ENCODE assay signal across 11 mouse cellular contexts in genomic region chr12:17715720-17716478, GRCm38 (mm10). TPM values are rescaled to one million over a fixed set of nuclear protein-coding genes. Genes with fewer than 3 reads are reported as not detected.
DNase-seq lines count a peak whose midpoint lies in the region; ATAC-seq and TF ChIP-seq lines count a peak whose summit lies in the region.
"Had no signal": no experiment of that assay in that cellular context is flagged by ENCODE, and none has a peak within 500 bp of the region (broad histone marks: within the 10 kb centered on the region; RNA-seq: fewer than 3 reads in every experiment).

No protein-coding gene starts in this region.

- H3K79me2 ChIP-seq in MEL (ENCODE audit: control insufficient read depth, insufficient read depth, low read length, poor library complexity): no peaks in the 10 kb centered on the region

- peak overlapping the region; percentile 92 for H3K27ac ChIP-seq in MEL (ENCODE audit: control insufficient read depth, low read depth, low read length)
- no peak overlapping the region for H3K27ac ChIP-seq in gastrocnemius, adult 2 months
- no peak overlapping the region for H3K27ac ChIP-seq in kidney, embryonic 16.5 days (ENCODE audit: low read length)
- H3K27ac ChIP-seq: forebrain, embryonic 10.5 days had no signal

- peak in 1 of 2 experiments; percentile 60; a peak in 2 of 4 replicates for TF ChIP-seq POLR2A in MEL (IDR thresholded peaks at IDR 0.05; ENCODE audit: control insufficient read depth in 1 of 2, insufficient read depth in 1 of 2, low read depth in 1 of 2, low read length in 2 of 2, poor library complexity in 1 of 2)

- peak; percentile 84 to 94 for TF ChIP-seq EP300 in MEL (IDR thresholded peaks at IDR 0.05; ENCODE audit: low read depth in 1 of 2, low read length in 2 of 2)

- peaks cover 0 to 8% of the 10 kb centered on the region in 2 experiments; a peak in 2 of 4 replicates for H3K36me3 ChIP-seq in MEL (ENCODE audit: control insufficient read depth in 1 of 2, insufficient read depth in 2 of 2, low read length in 2 of 2)
- no peaks in the 10 kb centered on the region for H3K36me3 ChIP-seq in kidney, embryonic 16.5 days (ENCODE audit: insufficient read depth, low read length)

- no peak for TF ChIP-seq CTCF in MEL (IDR thresholded peaks at IDR 0.05 in 2 of 3, conservative IDR thresholded peaks at IDR 0.05 in 1 of 3; ENCODE audit: control insufficient read depth in 1 of 3, insufficient read depth in 1 of 3, low read depth in 2 of 3, low read length in 3 of 3, poor library complexity in 1 of 3, severe bottlenecking in 1 of 3)
- no peak for TF ChIP-seq CTCF in gastrocnemius, adult 2 months (IDR thresholded peaks at IDR 0.05)

- intact Hi-C loops in gastrocnemius, adult 2 months (cut with DNase I): no loop called here

- H3K4me3 ChIP-seq in MEL (ENCODE audit: control insufficient read depth in 1 of 2, insufficient read depth in 1 of 2, low read depth in 2 of 2, low read length in 2 of 2): no peak overlapping the region
- H3K4me3 ChIP-seq in gastrocnemius, adult 2 months: no peak overlapping the region
- no peak overlapping the region for H3K4me3 ChIP-seq in kidney, embryonic 16.5 days (ENCODE audit: low read length)
- H3K4me3 ChIP-seq: forebrain, embryonic 10.5 days had no signal

- 89% methylated on average over 4 of the region's 4 CpGs for WGBS in kidney, embryonic 16.5 days

- no peak overlapping the region for H3K4me2 ChIP-seq in kidney, embryonic 16.5 days (replicated peaks; ENCODE audit: low read depth, low read length)

- TF ChIP-seq RAD21 in MEL (IDR thresholded peaks at IDR 0.05; ENCODE audit: low read depth, low read length): no peak

- H3K9me3 ChIP-seq in MEL (replicated peaks; ENCODE audit: insufficient read depth, low read length): no peaks in the 10 kb centered on the region
- 0 out of 2 replicates have a peak, but pooled peaks cover 3% of the 10 kb centered on the region for H3K9me3 ChIP-seq in kidney, embryonic 16.5 days (ENCODE audit: low read length)
- H3K9me3 ChIP-seq: forebrain, embryonic 10.5 days had no signal

- H3K4me1 ChIP-seq in MEL (ENCODE audit: control insufficient read depth in 1 of 2, insufficient read depth in 2 of 2, low read length in 2 of 2): peaks cover 2 to 31% of the 10 kb centered on the region in 2 experiments
- peaks cover 31% of the 10 kb centered on the region for H3K4me1 ChIP-seq in kidney, embryonic 16.5 days (ENCODE audit: insufficient read depth, low read length)

- H3K9ac ChIP-seq in MEL (ENCODE audit: control insufficient read depth, low read depth, low read length, poor library complexity, severe bottlenecking): peak overlapping the region; percentile 23; the same call in 1 of the 2 replicates
- no peak overlapping the region for H3K9ac ChIP-seq in kidney, embryonic 16.5 days (replicated peaks; ENCODE audit: low read length)

- ATAC-seq in kidney, embryonic 16.5 days (ENCODE audit: low FRiP score, low TSS enrichment): no peak
- ATAC-seq: intestine, postnatal 0 days; Patski had no signal

- DNase-seq in B cell, adult 2 months: peak; percentile 21 to 41
- peak; percentile 95 for DNase-seq in MEL (ENCODE audit: low read depth, low spot score)
- peak; percentile 39 for DNase-seq in liver
- peak; percentile 61 to 70 for DNase-seq in monocyte, adult 2 months (ENCODE audit: low read depth in 1 of 2, low spot score in 2 of 2)
- no peak for DNase-seq in cerebellum, adult 11 months
- no peak for DNase-seq in gastrocnemius, adult 2 months
- DNase-seq: gastrocnemius, postnatal 14 days had no signal

- no peaks in the 10 kb centered on the region for H3K27me3 ChIP-seq in MEL (ENCODE audit: control insufficient read depth in 1 of 2, insufficient read depth in 2 of 2, low read length in 2 of 2)
- no peaks in the 10 kb centered on the region for H3K27me3 ChIP-seq in kidney, embryonic 16.5 days (ENCODE audit: insufficient read depth, low read length)
- H3K27me3 ChIP-seq: Patski had no signal

TF ChIP-seq in MEL, 35 proteins besides CTCF, POLR2A, EP300 and RAD21:
- TF ChIP-seq HCFC1 (IDR thresholded peaks at IDR 0.05; ENCODE audit: low read depth, low read length) (peak; percentile 43; the same call in 1 of the 2 replicates), POLR2AphosphoS2 (IDR thresholded peaks at IDR 0.05; ENCODE audit: low read length) (no peak), JUND (IDR thresholded peaks at IDR 0.05; ENCODE audit: low read depth, low read length) (0 out of 2 replicates have a peak, but pooled peaks have one; percentile 47), MXI1 (IDR thresholded peaks at IDR 0.05; ENCODE audit: low read depth, low read length) (peak; percentile 81; the same call in 1 of the 2 replicates), TCF12 (IDR thresholded peaks at IDR 0.05; ENCODE audit: low read depth, low read length) (peak; percentile 72), ZKSCAN1 (IDR thresholded peaks at IDR 0.05; ENCODE audit: low read depth, low read length) (no peak), ZNF384 (IDR thresholded peaks at IDR 0.05; ENCODE audit: low read depth, low read length) (no peak), ELF1 (IDR thresholded peaks at IDR 0.05; ENCODE audit: low read depth, low read length) (peak; percentile 46; the same call in 1 of the 2 replicates), RCOR1 (IDR thresholded peaks at IDR 0.05; ENCODE audit: low read depth, low read length) (peak; percentile 78), NRF1 (IDR thresholded peaks at IDR 0.05; ENCODE audit: insufficient read depth, low read depth, low read length, poor library complexity, severe bottlenecking) (no peak), TBP (IDR thresholded peaks at IDR 0.05; ENCODE audit: low read depth, low read length) (peak; percentile 75), MAZ (IDR thresholded peaks at IDR 0.05; ENCODE audit: low read depth, low read length) (no peak), ZC3H11A (IDR thresholded peaks at IDR 0.05; ENCODE audit: low read depth, low read length) (no peak), TAL1 (IDR thresholded peaks at IDR 0.05; ENCODE audit: low read length) (peak; percentile 65), BHLHE40 (IDR thresholded peaks at IDR 0.05; ENCODE audit: borderline replicate concordance, low read depth, low read length) (no peak), GATA1 (IDR thresholded peaks at IDR 0.05; ENCODE audit: low read depth, low read length) (peak; percentile 89), SIN3A (IDR thresholded peaks at IDR 0.05; ENCODE audit: low read length) (peak; percentile 82), CHD1 (IDR thresholded peaks at IDR 0.05; ENCODE audit: low read depth, low read length) (no peak), UBTF (IDR thresholded peaks at IDR 0.05; ENCODE audit: borderline replicate concordance, insufficient read depth, low read depth, low read length) (no peak), ETS1 (IDR thresholded peaks at IDR 0.05; ENCODE audit: low read depth, low read length) (peak; percentile 87), ZMIZ1 (IDR thresholded peaks at IDR 0.05; ENCODE audit: low read depth, low read length) (0 out of 2 replicates have a peak, but pooled peaks have one; percentile 33), MAX (IDR thresholded peaks at IDR 0.05; ENCODE audit: low read length) (peak; percentile 42; the same call in 1 of the 2 replicates), MAFK (IDR thresholded peaks at IDR 0.05; ENCODE audit: borderline replicate concordance, low read depth, low read length) (no peak)

RNA-seq across cellular contexts. Expression of gene Hpcal1, which starts 25.2 kb away (rescaled TPM):
- 8.8 and 9.1 TPM in 2 replicates for total RNA-seq in MEL (2012; rRNA removed)
- 10 to 100 TPM in 1 of 2 experiments, not detected in 1; 23.0 TPM for polyA plus RNA-seq in MEL (2012; ENCODE audit: insufficient read depth in 1 of 2, insufficient read length in 2 of 2, low read depth in 1 of 2, low replicate concordance in 2 of 2, missing spikeins in 1 of 2)
- 10 to 100 TPM in 1 of 2 experiments, 1 to 10 TPM in 1; 4.8 to 10.3 TPM for total RNA-seq in gastrocnemius, adult 2 months (2021)
- 59.3 and 62.0 TPM in 2 replicates for polyA plus RNA-seq in kidney, embryonic 16.5 days (2015; fragmentation: Nextera tagmentation; extraction: Ambion mirVana)

Comparison
In these comparisons a context has a peak if more than half of its experiments do, and no peak if none do; other contexts are left out.
1. DNase-seq: peak in B cell, adult 2 months (2 of 2), MEL (single experiment), liver (single experiment) and monocyte, adult 2 months (2 of 2); none in cerebellum, adult 11 months (single experiment) and gastrocnemius, adult 2 months (single experiment).